Mouse (Mus musculus): ENCODE measurements around the gene Dnajc9. TPM values are rescaled to one million over a fixed set of nuclear protein-coding genes. Genes with fewer than 3 reads are reported as not detected.
A peak's percentile ranks its signal among the peaks of the same experiment; 100 is the strongest.

Gene Dnajc9
- polyA plus RNA-seq, 1 experiment from 2014 or later = 156 TPM

GRCm38 (mm10) chr14:20347441-20347990 lies 41.2 kb downstream of the Dnajc9 start:
- peak overlapping the region; percentile 95 for H3K27ac ChIP-seq
- H3K36me3 ChIP-seq = peaks cover 32% of the 10 kb centered on the region
- H3K4me2 ChIP-seq (replicated peaks) = peak overlapping the region; percentile 79
- H3K9ac ChIP-seq (replicated peaks) = peak overlapping the region; percentile 96
- no peaks in the 10 kb centered on the region for H3K9me3 ChIP-seq
- H3K4me1 ChIP-seq (replicated peaks) = peaks cover 26% of the 10 kb centered on the region
- H3K4me3 ChIP-seq (replicated peaks) = peak overlapping the region; percentile 82
- ATAC-seq = peak; percentile 48
- no peaks in the 10 kb centered on the region for H3K27me3 ChIP-seq
- 4% methylated on average over 15 of the region's 15 CpGs for WGBS

DNA sequence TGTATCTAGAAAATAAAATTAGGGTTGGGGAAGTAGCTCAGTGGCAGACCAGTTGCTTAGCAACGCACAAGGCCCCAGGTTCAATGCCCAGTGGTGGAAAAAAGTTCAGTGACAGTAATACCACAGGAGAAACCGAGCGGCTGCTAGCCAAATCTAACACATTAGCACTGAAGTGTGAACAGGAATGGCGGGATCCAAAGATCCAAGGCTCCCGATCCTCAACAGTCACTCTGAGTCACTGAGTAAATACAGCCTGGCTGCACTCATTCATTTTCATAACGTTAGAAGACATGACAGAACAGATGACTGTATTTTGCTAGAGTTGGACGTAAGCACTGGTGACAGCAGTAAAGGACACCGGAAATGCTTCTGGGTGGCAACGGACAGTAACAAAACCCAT lies 42.8 kb downstream of the Dnajc9 start:
- H3K4me1 ChIP-seq (replicated peaks) = peaks cover 26% of the 10 kb centered on the region
- no peak for ATAC-seq
- 89% methylated on average over 9 of the region's 9 CpGs for WGBS
- no peaks in the 10 kb centered on the region for H3K27me3 ChIP-seq
- no peak overlapping the region for H3K9ac ChIP-seq (replicated peaks)
- no peak overlapping the region for H3K27ac ChIP-seq
- no peak overlapping the region for H3K4me3 ChIP-seq (replicated peaks)
- no peak overlapping the region for H3K4me2 ChIP-seq (replicated peaks)
- H3K36me3 ChIP-seq = peaks cover 33% of the 10 kb centered on the region
- H3K9me3 ChIP-seq = no peaks in the 10 kb centered on the region

GRCm38 (mm10) chr14:20340866-20341265 lies 47.8 kb downstream of the Dnajc9 start:
- Histone ChIP-seq H3K4me2 (replicated peaks) (no peak overlapping the region), H3K27ac (no peak overlapping the region), H3K4me1 (replicated peaks) (0 out of 2 replicates have a peak, but pooled peaks cover 1% of the 10 kb centered on the region), H3K4me3 (replicated peaks) (no peak overlapping the region), H3K9me3 (no peaks in the 10 kb centered on the region), H3K27me3 (no peaks in the 10 kb centered on the region), H3K9ac (replicated peaks) (no peak overlapping the region), H3K36me3 (peaks cover 60% of the 10 kb centered on the region)
- no peak for ATAC-seq
- WGBS = 85% methylated on average over 7 of the region's 7 CpGs

GRCm38 (mm10) chr14:20340149-20340548 lies 48.6 kb downstream of the Dnajc9 start:
- no peak overlapping the region for H3K9ac ChIP-seq (replicated peaks)
- no peaks in the 10 kb centered on the region for H3K9me3 ChIP-seq
- H3K4me3 ChIP-seq (replicated peaks) = no peak overlapping the region
- no peak overlapping the region for H3K4me2 ChIP-seq (replicated peaks)
- no peaks in the 10 kb centered on the region for H3K27me3 ChIP-seq
- H3K4me1 ChIP-seq (replicated peaks) = no peaks in the 10 kb centered on the region
- no peak overlapping the region for H3K27ac ChIP-seq
- peaks cover 60% of the 10 kb centered on the region for H3K36me3 ChIP-seq
- no peak for ATAC-seq
- 84% methylated on average over 8 of the region's 8 CpGs for WGBS

DNA sequence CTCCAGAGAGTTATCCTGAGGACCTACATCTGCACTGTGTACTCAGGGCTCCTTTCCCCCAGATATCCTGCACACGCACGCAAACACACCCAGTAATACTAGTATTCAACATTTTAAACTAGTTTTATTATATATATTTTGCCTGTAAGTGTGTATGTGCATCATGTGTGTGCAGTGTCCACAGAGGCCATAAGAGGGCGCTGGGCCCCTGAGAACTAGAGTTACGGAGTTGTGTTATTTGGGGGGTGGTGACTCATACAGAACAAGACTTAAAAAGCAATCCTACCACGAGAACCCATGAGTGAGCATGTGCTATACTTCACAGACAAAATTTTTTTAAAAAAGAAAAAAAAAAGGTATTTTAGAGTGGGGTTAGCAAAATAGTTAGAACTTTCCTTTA lies 49.3 kb downstream of the Dnajc9 start:
- Histone ChIP-seq H3K27ac (no peak overlapping the region), H3K27me3 (no peaks in the 10 kb centered on the region), H3K9ac (replicated peaks) (no peak overlapping the region), H3K9me3 (no peaks in the 10 kb centered on the region), H3K4me3 (replicated peaks) (no peak overlapping the region), H3K4me2 (replicated peaks) (no peak overlapping the region), H3K36me3 (peaks cover 62% of the 10 kb centered on the region), H3K4me1 (replicated peaks) (no peaks in the 10 kb centered on the region)
- ATAC-seq = no peak
- WGBS = 96% methylated on average over 5 of the region's 5 CpGs

Other genes starting within 250 kb of the Dnajc9 start
- 2.0 and 2.7 TPM in 2 replicates for gene Kcnk5, start 207.1 kb downstream of the Dnajc9 start, polyA plus RNA-seq (2015; fragmentation: Nextera tagmentation; extraction: Ambion mirVana)
- 0.07 TPM in 1 of 2 replicates, not detected in the other for gene Kcnk16, start 119.7 kb downstream of the Dnajc9 start, polyA plus RNA-seq (2015; fragmentation: Nextera tagmentation; extraction: Ambion mirVana)
- gene Nudt13, start 94.2 kb downstream of the Dnajc9 start, polyA plus RNA-seq (2015; fragmentation: Nextera tagmentation; extraction: Ambion mirVana) = 12.7 and 14.6 TPM in 2 replicates
- gene Ecd, start 40.8 kb downstream of the Dnajc9 start, polyA plus RNA-seq (2015; fragmentation: Nextera tagmentation; extraction: Ambion mirVana) = 56.9 and 57.1 TPM in 2 replicates
- gene Fam149b, start 40.7 kb downstream of the Dnajc9 start, polyA plus RNA-seq (2015; fragmentation: Nextera tagmentation; extraction: Ambion mirVana) = 45.3 and 47.1 TPM in 2 replicates
- gene Mrps16, start 4.7 kb upstream of the Dnajc9 start, polyA plus RNA-seq (2015; fragmentation: Nextera tagmentation; extraction: Ambion mirVana) = 59.6 and 62.5 TPM in 2 replicates
- 0.50 and 1.3 TPM in 2 replicates for gene Cfap70, start 63.3 kb upstream of the Dnajc9 start, polyA plus RNA-seq (2015; fragmentation: Nextera tagmentation; extraction: Ambion mirVana)
- 7.8 and 8.5 TPM in 2 replicates for gene Anxa7, start 91.2 kb upstream of the Dnajc9 start, polyA plus RNA-seq (2015; fragmentation: Nextera tagmentation; extraction: Ambion mirVana)
- 0.81 and 0.86 TPM in 2 replicates for gene Mss51, start 108.0 kb upstream of the Dnajc9 start, polyA plus RNA-seq (2015; fragmentation: Nextera tagmentation; extraction: Ambion mirVana)
- 80.9 and 83.4 TPM in 2 replicates for gene Ppp3cb, start 157.7 kb upstream of the Dnajc9 start, polyA plus RNA-seq (2015; fragmentation: Nextera tagmentation; extraction: Ambion mirVana)